Mouse (Mus musculus) MEL (cell line): ENCODE measurements around the gene Afg1l. TPM values are rescaled to one million over a fixed set of nuclear protein-coding genes. Genes with fewer than 3 reads are reported as not detected.

Source experiments
- DNase-seq: peaks from one replicate; pipeline ENCODE4 v3.0.0; 2011; ENCODE audit warnings: low read depth, low spot score
- H3K27ac ChIP-seq: 2 replicates; pipeline ENCODE4 v1.5.1; 2012; ENCODE audit warnings: low read depth, mild to moderate bottlenecking, control low read depth, low read length, moderate library complexity; ENCODE audit not compliant: control insufficient read depth
- H3K27me3 ChIP-seq, 2 experiments: fragments of 150-350 bp in 1 of 2; sonication (generic) in 1 of 2; 2 replicates each; pipeline ENCODE4 v1.6.1; 2012; ENCODE audit warnings: low read length in 2 of 2, mild to moderate bottlenecking in 2 of 2, improper control_type of control experiment in 1 of 2, moderate library complexity in 1 of 2; ENCODE audit not compliant: insufficient read depth in 2 of 2, control insufficient read depth in 1 of 2
- H3K36me3 ChIP-seq, 2 experiments: 2 replicates each; pipeline ENCODE4 v1.6.1; 2012 to 2014; ENCODE audit warnings: low read length in 2 of 2, improper control_type of control experiment in 1 of 2, inconsistent platforms in 1 of 2, mild to moderate bottlenecking in 1 of 2; ENCODE audit not compliant: insufficient read depth in 2 of 2, control insufficient read depth in 1 of 2
- H3K4me1 ChIP-seq, 2 experiments: fragments of 150-350 bp in 1 of 2; sonication (generic) in 1 of 2; 2 replicates each; pipeline ENCODE4 v1.6.1; 2012; ENCODE audit warnings: low read length in 2 of 2, improper control_type of control experiment in 1 of 2, mild to moderate bottlenecking in 1 of 2; ENCODE audit not compliant: insufficient read depth in 2 of 2, control insufficient read depth in 1 of 2
- H3K4me3 ChIP-seq, 2 experiments: fragments of 150-350 bp in 1 of 2; sonication (generic) in 1 of 2; 2 replicates each; pipeline ENCODE4 v1.5.1; 2012; ENCODE audit warnings: low read depth in 2 of 2, low read length in 2 of 2, mild to moderate bottlenecking in 2 of 2, moderate library complexity in 2 of 2, control low read depth in 1 of 2, improper control_type of control experiment in 1 of 2; ENCODE audit not compliant: control insufficient read depth in 1 of 2, insufficient read depth in 1 of 2
- H3K79me2 ChIP-seq: 2 replicates; pipeline ENCODE4 v1.6.1; 2012; ENCODE audit warnings: mild to moderate bottlenecking, low read length, moderate library complexity; ENCODE audit not compliant: control insufficient read depth, poor library complexity, insufficient read depth
- H3K9ac ChIP-seq: 2 replicates; pipeline ENCODE4 v1.6.1; 2012; ENCODE audit warnings: low read depth, mild to moderate bottlenecking, control low read depth, low read length, moderate library complexity; ENCODE audit not compliant: control insufficient read depth, poor library complexity, severe bottlenecking
- H3K9me3 ChIP-seq: fragments of 150-350 bp; sonication (generic); replicated peaks from 2 replicates; pipeline ENCODE4 v1.6.1; 2012; ENCODE audit warnings: mild to moderate bottlenecking, low read length, improper control_type of control experiment, moderate library complexity; ENCODE audit not compliant: insufficient read depth
- BHLHE40 ChIP-seq: IDR thresholded peaks from 2 replicates; pipeline ENCODE4 v1.6.1; 2012; ENCODE audit warnings: low read depth, mild to moderate bottlenecking, inconsistent platforms, low read length, improper control_type of control experiment, borderline replicate concordance
- CHD1 ChIP-seq: IDR thresholded peaks from 2 replicates; pipeline ENCODE4 v1.6.1; 2012; ENCODE audit warnings: low read depth, mild to moderate bottlenecking, inconsistent platforms, low read length, improper control_type of control experiment
- CHD2 ChIP-seq: IDR thresholded peaks from 2 replicates; pipeline ENCODE4 v1.6.1; 2011; ENCODE audit warnings: low read length, improper control_type of control experiment
- CTCF ChIP-seq, 3 experiments: IDR thresholded peaks in 2 of 3; conservative IDR thresholded peaks in 1 of 3; 2 replicates each; pipeline ENCODE4 v1.5.1; 2011 to 2012; ENCODE audit warnings: low read length in 3 of 3, low read depth in 2 of 3, mild to moderate bottlenecking in 2 of 3, improper control_type of control experiment in 1 of 3, inconsistent platforms in 1 of 3, mixed read lengths in 1 of 3, moderate library complexity in 1 of 3; ENCODE audit not compliant: control insufficient read depth in 1 of 3, insufficient read depth in 1 of 3, poor library complexity in 1 of 3, severe bottlenecking in 1 of 3
- EP300 ChIP-seq, 2 experiments: IDR thresholded peaks; 2 replicates each; pipeline ENCODE4 v1.6.1; 2011; ENCODE audit warnings: improper control_type of control experiment in 2 of 2, low read length in 2 of 2, low read depth in 1 of 2, mild to moderate bottlenecking in 1 of 2
- ETS1 ChIP-seq: IDR thresholded peaks from 2 replicates; pipeline ENCODE4 v1.6.1; 2012; ENCODE audit warnings: low read depth, mild to moderate bottlenecking, inconsistent platforms, low read length, improper control_type of control experiment, moderate library complexity
- GABPA ChIP-seq: IDR thresholded peaks from 2 replicates; pipeline ENCODE4 v1.6.1; 2012; ENCODE audit warnings: low read depth, mild to moderate bottlenecking, inconsistent platforms, low read length, improper control_type of control experiment, moderate library complexity
- GATA1 ChIP-seq: IDR thresholded peaks from 2 replicates; pipeline ENCODE4 v1.6.1; 2011; ENCODE audit warnings: low read depth, low read length, improper control_type of control experiment
- HCFC1 ChIP-seq: IDR thresholded peaks from 2 replicates; pipeline ENCODE4 v1.6.1; 2012; ENCODE audit warnings: low read depth, mild to moderate bottlenecking, inconsistent platforms, low read length, improper control_type of control experiment, moderate library complexity
- JUND ChIP-seq: IDR thresholded peaks from 2 replicates; pipeline ENCODE4 v1.6.1; 2011; ENCODE audit warnings: low read depth, mild to moderate bottlenecking, improper control_type of control experiment, low read length
- KAT2A ChIP-seq: conservative IDR thresholded peaks from 2 replicates; pipeline ENCODE4 v1.6.1; 2012; ENCODE audit warnings: low read depth, low read length, improper control_type of control experiment, inconsistent platforms
- MAFK ChIP-seq: IDR thresholded peaks from 2 replicates; pipeline ENCODE4 v1.6.1; 2011; ENCODE audit warnings: low read depth, mild to moderate bottlenecking, low read length, improper control_type of control experiment, borderline replicate concordance
- MAX ChIP-seq: IDR thresholded peaks from 2 replicates; pipeline ENCODE4 v1.6.1; 2011; ENCODE audit warnings: low read length, improper control_type of control experiment
- MAZ ChIP-seq: IDR thresholded peaks from 2 replicates; pipeline ENCODE4 v1.6.1; 2012; ENCODE audit warnings: low read depth, mild to moderate bottlenecking, inconsistent platforms, low read length, improper control_type of control experiment
- MEF2A ChIP-seq: IDR thresholded peaks from 2 replicates; pipeline ENCODE4 v1.6.1; 2014; ENCODE audit warnings: low read depth, mild to moderate bottlenecking, inconsistent platforms, low read length, improper control_type of control experiment; ENCODE audit not compliant: poor library complexity, insufficient replicate concordance, severe bottlenecking; ENCODE audit errors: extremely low read depth
- MXI1 ChIP-seq: IDR thresholded peaks from 2 replicates; pipeline ENCODE4 v1.6.1; 2011; ENCODE audit warnings: mild to moderate bottlenecking, low read depth, low read length, improper control_type of control experiment
- MYB ChIP-seq: IDR thresholded peaks from 2 replicates; pipeline ENCODE4 v1.6.1; 2011; ENCODE audit warnings: mild to moderate bottlenecking, low read depth, low read length, improper control_type of control experiment
- MYC ChIP-seq: IDR thresholded peaks from 2 replicates; pipeline ENCODE4 v1.6.1; 2011; ENCODE audit warnings: low read depth, mild to moderate bottlenecking, low read length, improper control_type of control experiment, moderate library complexity
- POLR2AphosphoS2 ChIP-seq: IDR thresholded peaks from 2 replicates; pipeline ENCODE4 v1.6.1; 2011; ENCODE audit warnings: low read length, improper control_type of control experiment
- RCOR1 ChIP-seq: IDR thresholded peaks from 2 replicates; pipeline ENCODE4 v1.6.1; 2012; ENCODE audit warnings: low read depth, mild to moderate bottlenecking, inconsistent platforms, low read length, improper control_type of control experiment
- SIN3A ChIP-seq: IDR thresholded peaks from 2 replicates; pipeline ENCODE4 v1.6.1; 2012; ENCODE audit warnings: low read length, improper control_type of control experiment, inconsistent platforms
- SMC3 ChIP-seq: IDR thresholded peaks from 2 replicates; pipeline ENCODE4 v1.6.1; 2011; ENCODE audit warnings: low read depth, low read length, improper control_type of control experiment
- TCF12 ChIP-seq: IDR thresholded peaks from 2 replicates; pipeline ENCODE4 v1.6.1; 2014; ENCODE audit warnings: low read depth, mild to moderate bottlenecking, inconsistent platforms, low read length, improper control_type of control experiment, moderate library complexity
- USF1 ChIP-seq: IDR thresholded peaks from 2 replicates; pipeline ENCODE4 v1.6.1; 2014; ENCODE audit warnings: low read depth, mild to moderate bottlenecking, inconsistent platforms, low read length, improper control_type of control experiment, moderate library complexity
- USF2 ChIP-seq, 2 experiments: IDR thresholded peaks; 2 replicates each; pipeline ENCODE4 v1.6.1; 2011 to 2012; ENCODE audit warnings: improper control_type of control experiment in 2 of 2, low read length in 2 of 2, borderline replicate concordance in 1 of 2, inconsistent platforms in 1 of 2, low read depth in 1 of 2, mild to moderate bottlenecking in 1 of 2; ENCODE audit not compliant: insufficient read depth in 1 of 2
- ZC3H11A ChIP-seq: IDR thresholded peaks from 2 replicates; pipeline ENCODE4 v1.6.1; 2012; ENCODE audit warnings: low read depth, mild to moderate bottlenecking, inconsistent platforms, low read length, improper control_type of control experiment
- ZKSCAN1 ChIP-seq: IDR thresholded peaks from 2 replicates; pipeline ENCODE4 v1.6.1; 2012; ENCODE audit warnings: low read depth, mild to moderate bottlenecking, inconsistent platforms, low read length, improper control_type of control experiment, moderate library complexity
- ZMIZ1 ChIP-seq: IDR thresholded peaks from 2 replicates; pipeline ENCODE4 v1.6.1; 2012; ENCODE audit warnings: low read depth, mild to moderate bottlenecking, inconsistent platforms, low read length, improper control_type of control experiment, moderate library complexity
- ZNF384 ChIP-seq: IDR thresholded peaks from 2 replicates; pipeline ENCODE4 v1.6.1; 2012; ENCODE audit warnings: low read depth, mild to moderate bottlenecking, inconsistent platforms, low read length, improper control_type of control experiment
- polyA plus RNA-seq, 2 experiments: library from polyadenylated mRNA; stranded (reverse) in 1 of 2; unstranded in 1 of 2; fragments of >175 nt in 1 of 2; fragments of >200 nt in 1 of 2; gene quantifications; 2 replicates each; pipeline versions ENCODE4 v1.2.1 to v1.2.4; 2012; ENCODE audit warnings: low replicate concordance in 2 of 2, low read depth in 1 of 2; ENCODE audit not compliant: insufficient read length in 2 of 2, insufficient read depth in 1 of 2, missing spikeins in 1 of 2
- total RNA-seq: library from RNA; depleted of rRNA; stranded (reverse); fragments of 300-350 nt; gene quantifications from 2 replicates; pipeline ENCODE4 v1.2.3, GENCODE M21; 2012

Gene Afg1l
- total and polyA plus RNA-seq, 3 experiments = 3.4 to 3.7 TPM; not detected in 1

DNA sequence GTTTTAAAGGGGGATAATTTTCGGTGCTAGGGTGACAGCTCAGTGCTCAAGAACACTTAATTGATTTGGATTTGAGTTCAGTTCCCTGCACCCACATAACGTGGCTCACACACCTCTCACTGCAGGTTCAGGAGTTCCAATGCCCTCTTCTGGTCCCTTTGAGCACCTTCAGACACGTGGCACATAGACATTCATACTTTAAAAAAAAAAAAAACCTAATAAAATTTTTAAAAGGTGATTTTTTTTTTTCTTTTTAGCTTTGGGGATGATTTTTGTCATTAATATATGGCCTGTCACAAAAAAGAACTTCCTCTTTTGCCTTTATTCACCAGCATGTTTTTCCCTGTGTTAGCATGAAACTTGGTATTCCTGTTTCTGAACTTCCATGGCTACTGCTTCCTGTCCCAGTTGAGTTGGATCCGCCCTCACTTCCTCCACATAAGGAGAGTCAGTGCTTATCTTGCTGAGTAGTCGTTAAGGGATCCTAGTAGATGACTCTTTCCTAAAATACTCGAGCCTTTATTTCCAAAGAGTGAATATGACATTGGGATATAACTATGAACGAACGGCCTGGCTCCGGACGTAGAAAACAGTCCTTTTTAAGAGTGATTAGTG, 25.8 kb upstream of the Afg1l start:
- Histone ChIP-seq H3K79me2 (peaks cover 44% of the 10 kb centered on the region), H3K36me3 (peaks cover 15 to 34% of the 10 kb centered on the region in 2 experiments)
- no peak; the same call in 1 of the 2 replicates for TF ChIP-seq SMC3
- TF ChIP-seq ZKSCAN1 = no peak
- TF ChIP-seq JUND = no peak
- no peak for TF ChIP-seq USF2 (IDR thresholded peaks at IDR 0.05; ENCODE audit: borderline replicate concordance in 1 of 2, insufficient read depth in 1 of 2, low read depth in 1 of 2, low read length in 2 of 2)
- TF ChIP-seq CHD2 = no peak
- TF ChIP-seq MAFK = 0 out of 2 replicates have a peak, but pooled peaks have one; percentile 9
- no peak for TF ChIP-seq BHLHE40
- TF ChIP-seq POLR2AphosphoS2 = peak; percentile 30; the same call in 1 of the 2 replicates
- peak; percentile 88 for TF ChIP-seq ZNF384
- peak; percentile 27; the same call in 1 of the 2 replicates for TF ChIP-seq HCFC1
- peak; percentile 61; the same call in 1 of the 2 replicates for TF ChIP-seq RCOR1
- TF ChIP-seq CHD1 = 0 out of 2 replicates have a peak, but pooled peaks have one; percentile 59
- peak; percentile 90 for TF ChIP-seq MYC
- peak in 2 of 3 experiments; percentile 5 to 22; a peak in 1 of 6 replicates for TF ChIP-seq CTCF (IDR thresholded peaks at IDR 0.05 in 2 of 3, conservative IDR thresholded peaks at IDR 0.05 in 1 of 3; ENCODE audit: control insufficient read depth in 1 of 3, insufficient read depth in 1 of 3, low read depth in 2 of 3, low read length in 3 of 3, poor library complexity in 1 of 3, severe bottlenecking in 1 of 3)
- no peak for TF ChIP-seq ZC3H11A
- TF ChIP-seq SIN3A = peak; percentile 65
- peak; percentile 91 for TF ChIP-seq MXI1
- no peak for TF ChIP-seq ZMIZ1
- no peak for TF ChIP-seq MEF2A
- peak; percentile 58; the same call in 1 of the 2 replicates for TF ChIP-seq USF1
- TF ChIP-seq KAT2A = no peak
- peak; percentile 31; the same call in 1 of the 2 replicates for TF ChIP-seq ETS1
- TF ChIP-seq EP300 (IDR thresholded peaks at IDR 0.05; ENCODE audit: low read depth in 1 of 2, low read length in 2 of 2) = peak; percentile 40 to 62; a peak in 3 of 4 replicates
- peak; percentile 73 for TF ChIP-seq MAX
- peak; percentile 38; the same call in 1 of the 2 replicates for TF ChIP-seq GATA1
- TF ChIP-seq MYB = 0 out of 2 replicates have a peak, but pooled peaks have one; percentile 14
- TF ChIP-seq MAZ = 0 out of 2 replicates have a peak, but pooled peaks have one; percentile 18
- no peak for TF ChIP-seq GABPA
- no peak for TF ChIP-seq TCF12
- TF ChIP-seq, all 39 proteins: peak for 17
- DNase-seq = peak; percentile 73
- H3K9me3 ChIP-seq = no peaks in the 10 kb centered on the region
- H3K27me3 ChIP-seq = no peaks in the 10 kb centered on the region
- peak overlapping the region; percentile 49 for H3K27ac ChIP-seq
- peaks cover 10 to 16% of the 10 kb centered on the region in 2 experiments; a peak in 3 of 4 replicates for H3K4me1 ChIP-seq
- H3K9ac ChIP-seq = peak overlapping the region; percentile 44
- H3K4me3 ChIP-seq = peak overlapping the region; percentile 9 to 94; a peak in 3 of 4 replicates
